Mouse (Mus musculus) liver, adult 2 months (tissue): ENCODE data around the gene Ntf5. TPM values are rescaled to one million over a fixed set of nuclear protein-coding genes. Genes with fewer than 3 reads are reported as not detected.

ENCODE experiments used
- DNase-seq: peaks from one replicate; pipeline ENCODE4 v3.0.0-alpha.2; 2011; ENCODE audit warnings: low read depth, low spot score; ENCODE audit errors: extremely low read depth
- H3K27ac ChIP-seq: fragments of 200-500 bp; replicated peaks from 2 replicates; pipeline ENCODE4 v1.5.1; 2012; ENCODE audit warnings: low read depth, mild to moderate bottlenecking, control low read depth, inconsistent platforms, low read length; ENCODE audit not compliant: insufficient read depth
- H3K27me3 ChIP-seq: fragments of 200-500 bp; 2 replicates; pipeline ENCODE4 v1.6.1; 2012; ENCODE audit warnings: mild to moderate bottlenecking, moderate library complexity, low read length, inconsistent platforms; ENCODE audit not compliant: control insufficient read depth, insufficient read depth
- H3K36me3 ChIP-seq: fragments of 200-500 bp; 2 replicates; pipeline ENCODE4 v1.6.1; 2012; ENCODE audit warnings: low read length, inconsistent platforms; ENCODE audit not compliant: control insufficient read depth, insufficient read depth
- H3K4me1 ChIP-seq: fragments of 200-500 bp; 2 replicates; pipeline ENCODE4 v1.6.1; 2011; ENCODE audit warnings: low read length; ENCODE audit not compliant: control insufficient read depth, insufficient read depth
- H3K4me3 ChIP-seq: fragments of 200-500 bp; 2 replicates; pipeline ENCODE4 v1.5.1; 2011; ENCODE audit warnings: low read depth, mild to moderate bottlenecking, control low read depth, low read length, moderate library complexity; ENCODE audit not compliant: insufficient read depth
- H3K79me2 ChIP-seq: fragments of 200-500 bp; 2 replicates; pipeline ENCODE4 v1.6.1; 2012; ENCODE audit warnings: inconsistent platforms, mild to moderate bottlenecking, low read length, moderate library complexity; ENCODE audit not compliant: control insufficient read depth, insufficient read depth
- H3K9ac ChIP-seq: fragments of 200-500 bp; 2 replicates; pipeline ENCODE4 v1.6.1; 2012; ENCODE audit warnings: low read depth, mild to moderate bottlenecking, control low read depth, inconsistent platforms, low read length
- CTCF ChIP-seq: fragments of 200-500 bp; IDR thresholded peaks from 2 replicates; pipeline ENCODE4 v1.5.1; 2011; ENCODE audit warnings: low read depth, low read length, control low read depth
- POLR2A ChIP-seq: fragments of 200-500 bp; IDR thresholded peaks from 2 replicates; pipeline ENCODE4 v1.6.1; 2011; ENCODE audit warnings: low read length, control low read depth; ENCODE audit not compliant: insufficient read depth; ENCODE audit errors: extremely low read depth
- WGBS: fragments of 180-500 bp; shearing (Covaris S2); methylation state at CpG from one replicate; pipeline ENCODE4 v1.1.7; 2018; 5-methylcytosine and 5-hydroxymethylcytosine counted together
- polyA plus RNA-seq: library from polyadenylated mRNA; depleted of rRNA; stranded (reverse); fragments of >200 nt; gene quantifications from 2 replicates; pipeline ENCODE4 v1.2.3, GENCODE M21; 2012
- total RNA-seq: library from RNA; depleted of rRNA; stranded (reverse); fragments of >200 nt; gene quantifications from 2 replicates; pipeline ENCODE4 v1.2.3, GENCODE M21; 2014

The Ntf5 gene
- total and polyA plus RNA-seq, 2 experiments, result not detected

DNA sequence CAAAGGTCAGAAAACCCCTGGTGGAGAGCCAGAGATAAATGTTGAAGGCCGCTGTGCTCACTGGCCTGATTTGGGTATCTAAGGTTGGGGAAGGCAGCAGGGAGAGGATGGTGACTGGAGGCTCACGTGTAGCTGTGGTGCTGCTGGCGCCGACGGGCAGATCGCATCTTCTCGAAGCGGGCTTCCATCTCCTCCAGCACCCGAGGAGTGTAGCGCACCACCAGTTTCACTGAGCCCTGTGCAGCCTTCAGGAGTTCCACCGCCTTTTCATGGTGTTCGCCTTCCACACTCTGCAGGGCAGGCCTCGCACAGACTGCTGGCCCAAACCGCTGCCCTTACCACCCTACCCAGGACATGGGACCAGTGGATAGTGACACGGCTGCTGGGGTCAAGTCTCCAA is 45.3 kb upstream of the Ntf5 start:
- DNase-seq, result no peak
- Histone ChIP-seq H3K79me2 (no peaks in the 10 kb centered on the region), H3K4me3 (no peak overlapping the region), H3K27me3 (no peaks in the 10 kb centered on the region), H3K4me1 (no peaks in the 10 kb centered on the region), H3K27ac (no peak overlapping the region), H3K9ac (no peak overlapping the region), H3K36me3 (no peaks in the 10 kb centered on the region)
- no peak for TF ChIP-seq CTCF
- TF ChIP-seq POLR2A, result no peak
- WGBS, result 93% methylated on average over 15 of the region's 15 CpGs

DNA sequence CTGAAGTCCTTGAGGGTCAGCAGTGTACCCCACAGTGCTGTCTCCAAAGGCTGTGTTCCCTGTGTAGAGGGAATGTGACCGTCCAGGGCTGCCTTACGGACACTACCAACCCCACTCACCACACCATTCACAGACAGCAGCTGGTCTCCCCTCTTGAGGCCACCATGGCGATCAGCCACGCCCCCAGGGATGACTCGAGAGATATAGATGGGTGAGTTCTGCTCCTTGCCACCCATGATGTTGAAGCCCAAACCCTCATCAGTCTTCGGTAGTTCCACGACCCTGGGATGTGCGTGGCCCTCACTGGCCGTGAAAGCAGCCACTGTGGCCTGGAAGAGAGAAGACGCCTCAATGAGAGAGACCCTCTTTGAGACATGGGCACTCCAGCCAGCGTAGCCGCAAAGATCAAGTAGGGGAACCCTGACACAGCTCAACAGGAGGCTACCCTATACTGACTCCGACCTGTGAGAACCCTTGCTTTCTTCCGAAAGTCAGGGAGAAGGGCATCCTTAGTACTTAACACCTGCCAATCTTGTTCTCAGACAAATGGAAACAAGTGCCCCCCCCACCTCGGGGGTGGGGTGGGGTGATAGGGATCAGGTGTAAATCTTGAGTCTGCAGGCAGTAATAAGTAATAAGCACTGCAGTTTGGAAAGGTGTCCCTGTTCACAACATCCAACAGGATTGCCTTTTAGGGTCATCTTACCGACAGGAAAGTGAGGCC is 44.3 kb upstream of the Ntf5 start:
- no peak overlapping the region for H3K9ac ChIP-seq
- no peak for TF ChIP-seq POLR2A
- no peak for TF ChIP-seq CTCF
- H3K4me3 ChIP-seq, result no peak overlapping the region
- no peak overlapping the region for H3K27ac ChIP-seq
- no peaks in the 10 kb centered on the region for H3K27me3 ChIP-seq
- H3K79me2 ChIP-seq, result no peaks in the 10 kb centered on the region
- 81% methylated on average over 16 of the region's 16 CpGs for WGBS
- DNase-seq, result no peak
- no peaks in the 10 kb centered on the region for H3K36me3 ChIP-seq
- H3K4me1 ChIP-seq, result no peaks in the 10 kb centered on the region

DNA sequence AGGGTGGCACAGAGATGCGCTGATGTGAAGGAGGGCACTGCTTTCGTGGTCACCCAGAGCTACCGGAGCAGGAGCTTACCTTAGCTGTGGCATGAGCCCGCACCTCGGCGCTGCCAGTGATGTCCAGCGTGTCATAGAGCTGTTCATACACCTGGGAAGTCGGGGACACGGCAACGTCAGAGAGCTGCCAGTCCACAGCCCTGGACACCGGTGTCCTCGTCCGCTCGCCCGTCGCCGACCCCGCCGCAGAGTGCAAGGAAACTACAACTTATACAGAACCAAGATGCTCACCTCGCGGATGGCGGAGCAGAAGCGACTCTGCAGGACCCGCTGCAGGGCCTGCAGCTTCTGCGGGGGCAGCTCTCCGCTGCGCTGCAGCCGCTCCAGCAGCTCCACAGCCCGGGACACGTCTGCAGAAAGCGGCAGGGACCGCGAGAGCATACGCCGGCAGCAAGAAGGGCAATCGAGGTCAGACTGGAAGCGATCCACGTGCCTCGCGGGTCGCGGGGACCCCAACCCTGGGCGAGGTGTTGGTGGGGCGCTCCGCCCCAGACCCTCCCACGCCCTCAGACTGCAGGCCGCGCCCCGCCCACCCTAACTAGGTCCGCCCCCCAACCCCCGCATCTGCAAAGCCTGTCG is 43.5 kb upstream of the Ntf5 start:
- H3K9ac ChIP-seq, result no peak overlapping the region
- H3K36me3 ChIP-seq, result no peaks in the 10 kb centered on the region
- TF ChIP-seq CTCF (no peak), POLR2A (no peak)
- H3K4me3 ChIP-seq, result peak overlapping the region; percentile 53; the same call in 1 of the 2 replicates
- no peak overlapping the region for H3K27ac ChIP-seq
- H3K79me2 ChIP-seq, result no peaks in the 10 kb centered on the region
- DNase-seq, result no peak
- no peaks in the 10 kb centered on the region for H3K27me3 ChIP-seq
- no peaks in the 10 kb centered on the region for H3K4me1 ChIP-seq
- 9% methylated on average over 52 of the region's 52 CpGs for WGBS

DNA sequence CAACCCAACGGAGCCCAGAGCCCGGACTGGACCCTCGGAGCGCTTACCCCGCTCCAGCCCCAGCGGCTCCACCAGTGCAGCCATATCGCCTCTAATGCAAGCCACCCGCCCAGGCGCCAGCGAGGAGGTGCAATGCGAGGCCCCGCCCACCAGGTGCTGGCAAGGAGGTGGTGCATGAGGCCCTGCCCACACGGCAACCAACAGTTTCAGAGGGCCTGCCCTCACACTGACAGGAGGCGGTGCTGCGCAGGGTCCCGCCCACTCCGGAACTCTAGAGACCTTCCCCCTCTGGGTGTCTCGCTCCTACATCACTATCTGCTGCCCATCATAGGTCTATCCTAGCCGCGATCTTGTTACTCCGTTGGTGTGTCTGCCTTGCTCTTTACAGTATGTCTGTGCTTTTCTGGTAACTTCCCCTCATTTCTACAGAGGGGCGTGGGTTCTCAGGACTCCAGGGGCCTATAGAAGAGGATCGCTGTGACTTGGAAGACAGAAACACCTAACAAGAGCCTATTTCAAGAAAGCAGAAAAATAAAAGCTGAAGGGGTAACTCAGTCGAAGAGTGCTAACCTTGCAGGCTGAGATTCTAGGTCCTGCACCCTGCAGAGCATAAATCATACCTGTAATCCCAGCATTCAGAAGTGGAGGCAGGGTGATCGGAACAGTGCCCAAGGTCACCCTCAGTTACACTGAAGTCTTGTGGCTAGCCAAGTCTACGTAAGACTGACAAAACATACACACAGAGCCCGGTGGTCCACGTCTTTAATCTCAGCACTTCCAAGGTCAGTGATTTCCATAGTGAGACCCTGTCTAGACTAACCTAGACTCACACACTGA is 42.8 kb upstream of the Ntf5 start, which contains the start of gene Lin7b:
Lin7b (minus strand) TSS at position 109 of the 837 bp plus-strand sequence.
- peaks cover 3% of the 10 kb centered on the region; the same call in 1 of the 2 replicates for H3K36me3 ChIP-seq
- TF ChIP-seq POLR2A (no peak), CTCF (no peak)
- 11% methylated on average over 28 of the region's 28 CpGs for WGBS
- no peaks in the 10 kb centered on the region for H3K79me2 ChIP-seq
- H3K27ac ChIP-seq, result no peak within 1 kb of the TSS
- H3K9ac ChIP-seq, result no peak within 1 kb of the TSS
- H3K4me1 ChIP-seq, result no peaks in the 10 kb centered on the region
- DNase-seq, result peak; percentile 51
- H3K27me3 ChIP-seq, result no peaks in the 10 kb centered on the region
- H3K4me3 ChIP-seq, result peak within 1 kb of the TSS; percentile 53; the same call in 1 of the 2 replicates

DNA sequence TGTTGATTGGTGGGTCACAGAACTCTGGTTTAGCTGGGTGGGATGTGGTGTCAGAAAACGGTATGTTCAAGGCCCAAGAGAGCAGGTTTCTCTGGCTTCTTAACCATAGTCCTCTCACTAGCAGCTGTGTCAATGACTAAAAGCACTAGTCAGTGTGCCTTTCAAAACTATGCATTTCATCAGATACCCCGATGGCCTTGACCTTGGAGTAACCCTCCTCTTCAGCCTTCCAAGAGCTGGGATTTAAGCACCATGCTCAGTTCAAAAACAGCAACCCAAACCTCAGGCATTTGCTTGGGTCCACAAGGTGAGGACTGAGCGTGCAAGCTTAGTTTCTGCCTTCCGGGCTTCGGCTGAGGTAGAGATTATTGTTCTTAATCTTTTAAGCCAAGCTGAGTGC is 41.1 kb upstream of the Ntf5 start:
- TF ChIP-seq CTCF, result no peak
- no peak for TF ChIP-seq POLR2A
- Histone ChIP-seq H3K79me2 (no peaks in the 10 kb centered on the region; the same call in 1 of the 2 replicates), H3K4me1 (no peaks in the 10 kb centered on the region), H3K4me3 (no peak overlapping the region), H3K9ac (no peak overlapping the region), H3K27me3 (no peaks in the 10 kb centered on the region), H3K27ac (no peak overlapping the region), H3K36me3 (peaks cover 17% of the 10 kb centered on the region; the same call in 1 of the 2 replicates)
- no peak for DNase-seq
- 79% methylated on average over 5 of the region's 5 CpGs for WGBS
